Comparison of ENCODE assay signal across 8 mouse cellular contexts in the genomic region with DNA sequence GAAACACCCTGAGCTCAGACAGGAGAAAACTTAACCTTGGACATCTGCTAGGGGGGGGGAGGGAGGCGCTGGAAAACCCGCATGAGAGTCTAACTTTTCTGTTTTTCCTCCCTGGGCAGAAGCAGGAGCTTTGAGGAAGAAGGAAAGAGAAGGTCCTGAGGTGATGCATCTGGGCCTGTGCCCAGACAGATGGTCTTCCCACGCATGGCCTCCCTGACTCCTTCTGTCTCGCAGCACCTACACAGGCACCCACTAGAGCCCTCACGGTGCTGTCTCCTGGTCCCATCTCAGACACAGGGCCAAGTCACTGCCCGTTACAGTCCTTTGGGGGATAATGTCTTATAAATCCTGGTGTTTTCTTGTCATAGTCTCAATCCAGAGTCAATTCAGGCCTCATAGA. TPM values are rescaled to one million over a fixed set of nuclear protein-coding genes. Genes with fewer than 3 reads are reported as not detected.
DNase-seq lines count a peak whose midpoint lies in the region; ATAC-seq and TF ChIP-seq lines count a peak whose summit lies in the region.

No protein-coding gene starts in this region.

- peak overlapping the region; percentile 62 for H3K27ac ChIP-seq in kidney, adult 2 months (ENCODE audit: insufficient read depth, low read depth, low read length)
- peak overlapping the region; percentile 83 for H3K27ac ChIP-seq in embryonic facial prominence, embryonic 10.5 days (replicated peaks)
- H3K27ac ChIP-seq in hindbrain, embryonic 10.5 days, result peak overlapping the region; percentile 87
- peak overlapping the region; percentile 87 for H3K27ac ChIP-seq in midbrain, embryonic 16.5 days (ENCODE audit: low read length)

- WGBS in kidney, adult 2 months, result 40% methylated on average over 6 of the region's 6 CpGs
- WGBS in embryonic facial prominence, embryonic 10.5 days, result 78% methylated on average over 6 of the region's 6 CpGs
- WGBS in hindbrain, embryonic 10.5 days, result 76% methylated on average over 6 of the region's 6 CpGs
- 52% methylated on average over 6 of the region's 6 CpGs for WGBS in midbrain, embryonic 16.5 days

- no peak for TF ChIP-seq CTCF in kidney, adult 2 months (conservative IDR thresholded peaks at IDR 0.05; ENCODE audit: insufficient read depth, insufficient read length, low read depth, low read length)

- H3K36me3 ChIP-seq in kidney, adult 2 months (ENCODE audit: control insufficient read depth, insufficient read depth, low read length), result peaks cover 2% of the 10 kb centered on the region; the same call in 1 of the 2 replicates
- no peaks in the 10 kb centered on the region; the same call in 1 of the 2 replicates for H3K36me3 ChIP-seq in embryonic facial prominence, embryonic 10.5 days (replicated peaks)
- no peaks in the 10 kb centered on the region for H3K36me3 ChIP-seq in hindbrain, embryonic 10.5 days
- H3K36me3 ChIP-seq in midbrain, embryonic 16.5 days (ENCODE audit: control insufficient read depth, insufficient read depth, low read length), result no peaks in the 10 kb centered on the region

- no peak for ATAC-seq in midbrain, embryonic 16.5 days

- no peaks in the 10 kb centered on the region for H3K9me3 ChIP-seq in embryonic facial prominence, embryonic 10.5 days
- no peaks in the 10 kb centered on the region for H3K9me3 ChIP-seq in hindbrain, embryonic 10.5 days
- no peaks in the 10 kb centered on the region for H3K9me3 ChIP-seq in midbrain, embryonic 16.5 days (replicated peaks; ENCODE audit: control insufficient read depth, low read length, poor library complexity, severe bottlenecking)

- no peak for TF ChIP-seq POLR2A in kidney, adult 2 months (IDR thresholded peaks at IDR 0.05; ENCODE audit: low read depth, low read length)

- no peak overlapping the region for H3K4me3 ChIP-seq in kidney, adult 2 months (ENCODE audit: insufficient read depth, low read depth, low read length)
- no peak overlapping the region for H3K4me3 ChIP-seq in embryonic facial prominence, embryonic 10.5 days
- H3K4me3 ChIP-seq in hindbrain, embryonic 10.5 days, result no peak overlapping the region
- H3K4me3 ChIP-seq in midbrain, embryonic 16.5 days (ENCODE audit: low read depth, low read length), result no peak overlapping the region

- no peak overlapping the region for H3K4me2 ChIP-seq in midbrain, embryonic 16.5 days (ENCODE audit: low read length)

- H3K27me3 ChIP-seq in kidney, adult 2 months (replicated peaks; ENCODE audit: control insufficient read depth, insufficient read depth, low read length), result no peaks in the 10 kb centered on the region
- H3K27me3 ChIP-seq in embryonic facial prominence, embryonic 10.5 days (replicated peaks; ENCODE audit: low read depth, poor library complexity, severe bottlenecking), result no peaks in the 10 kb centered on the region
- H3K27me3 ChIP-seq in hindbrain, embryonic 10.5 days (ENCODE audit: insufficient read depth, poor library complexity, severe bottlenecking), result peaks cover 3% of the 10 kb centered on the region
- no peaks in the 10 kb centered on the region for H3K27me3 ChIP-seq in midbrain, embryonic 16.5 days (ENCODE audit: control insufficient read depth, insufficient read depth, low read depth, low read length)

- peaks cover 70% of the 10 kb centered on the region for H3K4me1 ChIP-seq in kidney, adult 2 months (ENCODE audit: control insufficient read depth, insufficient read depth, low read length)
- peaks cover 98% of the 10 kb centered on the region for H3K4me1 ChIP-seq in embryonic facial prominence, embryonic 10.5 days
- peaks cover 98% of the 10 kb centered on the region for H3K4me1 ChIP-seq in hindbrain, embryonic 10.5 days (replicated peaks)
- peaks cover 58% of the 10 kb centered on the region for H3K4me1 ChIP-seq in midbrain, embryonic 16.5 days (ENCODE audit: control insufficient read depth, insufficient read depth, low read length)

- no peak for DNase-seq in kidney, adult 2 months
- no peak for DNase-seq in kidney, postnatal 14 days
- DNase-seq in embryonic facial prominence, embryonic 10.5 days (ENCODE audit: low spot score), result no peak
- no peak for DNase-seq in hindbrain, embryonic 10.5 days (ENCODE audit: low spot score)
- DNase-seq in testis, postnatal 14 days (ENCODE audit: low spot score), result no peak
- no peak for DNase-seq in thymus, postnatal 14 days
- no peak for DNase-seq in retina, embryonic 14.5 days (ENCODE audit: low spot score)

- H3K9ac ChIP-seq in midbrain, embryonic 16.5 days (ENCODE audit: low read depth, low read length), result peak overlapping the region; percentile 47; the same call in 1 of the 2 replicates

RNA-seq across cellular contexts. Expression of a gene that starts 11.5 kb away (rescaled TPM):
- 92.2 and 98.3 TPM in 2 replicates for polyA plus RNA-seq in kidney, adult 2 months (2012; rRNA removed)
- polyA plus RNA-seq in embryonic facial prominence, embryonic 10.5 days (2016; fragmentation: Nextera tagmentation; extraction: Ambion mirVana), result 5.3 and 5.7 TPM in 2 replicates
- polyA plus RNA-seq in hindbrain, embryonic 10.5 days (2016; fragmentation: Nextera tagmentation; extraction: Ambion mirVana), result 5.3 and 6.2 TPM in 2 replicates
- polyA plus RNA-seq in midbrain, embryonic 16.5 days (2015; fragmentation: Nextera tagmentation; extraction: Ambion mirVana), result 2.8 and 5.5 TPM in 2 replicates

Comparison
In these comparisons a context has a peak if more than half of its experiments do, and no peak if none do; other contexts are left out.
1. RNA of a gene that starts 11.5 kb away (polyA plus RNA-seq): 92.2 to 98.3 TPM in kidney, adult 2 months; 5.3 to 5.7 TPM in embryonic facial prominence, embryonic 10.5 days, 5.3 to 6.2 TPM in hindbrain, embryonic 10.5 days and 2.8 to 5.5 TPM in midbrain, embryonic 16.5 days; every median in the first group is over 10 times any median in the second.
2. Peak in every context shown above with its lines, with median percentiles within 50 percentile points of each other: H3K27ac ChIP-seq.